Mouse (Mus musculus) ZHBTc4 (cell line): ENCODE results near the gene Nanos1.

Experiments used
- DNase-seq: peaks from one replicate; pipeline ENCODE4 v3.0.0-alpha.2; 2011; ENCODE audit warnings: low read depth, low spot score

Gene Nanos1

DNA sequence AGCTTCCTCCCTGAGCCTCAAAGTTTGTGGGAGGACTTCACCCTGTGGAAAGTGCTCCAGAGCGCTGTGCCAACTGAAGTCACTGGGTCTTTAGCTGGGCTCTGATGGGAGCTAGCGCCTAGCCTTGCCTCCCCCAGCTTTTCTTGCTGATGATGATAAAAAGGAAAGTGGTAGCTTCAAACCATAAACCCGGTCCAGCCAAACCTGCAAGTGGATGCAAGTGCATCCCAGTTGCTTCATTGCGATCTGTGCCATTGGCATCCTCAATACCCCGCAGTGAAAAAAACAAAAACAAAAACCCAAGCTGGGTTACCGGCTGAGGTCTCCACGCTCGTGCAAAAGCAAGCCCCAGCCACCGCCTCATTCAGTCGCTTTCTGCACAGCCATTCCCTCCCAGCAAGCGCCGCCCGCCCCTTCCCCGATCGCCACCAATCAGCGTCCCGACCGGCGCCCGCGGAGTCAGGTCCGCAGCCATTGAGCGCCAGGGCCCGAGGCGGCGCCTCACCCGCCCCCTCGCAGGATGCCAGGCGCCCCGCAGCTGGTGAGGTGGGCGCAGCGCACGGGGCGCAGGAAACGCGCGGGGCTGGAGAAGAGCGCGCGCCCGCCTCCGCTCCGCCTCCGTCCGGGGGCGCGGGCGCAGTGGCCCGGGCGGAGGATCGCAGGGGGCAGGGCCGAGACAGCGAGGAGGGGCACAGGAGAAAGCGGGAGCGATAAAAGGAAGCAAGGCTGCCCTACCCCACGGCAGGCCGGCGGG is at the start of gene Nanos1:
Gene Nanos1, plus strand, starts transcription at position 550 of the 754 bp plus-strand sequence.
- DNase-seq: peak; percentile 97

DNA sequence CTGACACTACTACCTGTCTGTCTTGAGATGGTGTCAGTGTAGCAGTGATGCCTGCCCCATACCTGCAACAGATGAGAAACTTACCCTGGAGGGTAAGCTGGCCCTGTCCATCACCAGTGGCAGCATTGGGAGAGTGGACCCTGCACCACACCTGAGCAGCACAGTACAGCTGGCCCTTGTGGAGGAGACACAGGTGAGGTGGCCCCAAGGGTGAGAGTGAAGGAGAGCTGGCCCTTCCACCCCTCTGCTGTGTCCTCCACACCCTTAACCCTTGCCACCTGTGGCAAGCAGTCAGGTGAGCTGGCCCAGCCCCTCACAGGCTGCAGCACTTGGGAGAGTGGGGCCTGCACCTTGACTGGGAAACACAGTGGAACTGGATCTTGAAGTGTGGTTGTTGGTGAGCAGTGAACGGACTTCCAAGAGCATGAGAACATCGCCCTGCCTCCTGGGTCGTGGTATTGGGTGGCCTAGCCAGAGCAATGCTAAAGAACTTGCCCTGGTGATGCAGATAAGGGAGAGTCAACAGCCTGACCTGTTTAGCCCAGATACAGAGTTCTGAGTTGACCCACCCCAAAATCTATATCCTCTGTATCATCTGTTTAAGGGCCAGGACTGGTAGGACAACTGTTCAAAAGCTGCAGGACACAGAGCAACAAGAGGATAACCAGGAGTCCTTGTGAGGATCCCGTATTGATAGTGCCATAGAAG is 46.4 kb upstream of the Nanos1 start:
- no peak for DNase-seq

DNA sequence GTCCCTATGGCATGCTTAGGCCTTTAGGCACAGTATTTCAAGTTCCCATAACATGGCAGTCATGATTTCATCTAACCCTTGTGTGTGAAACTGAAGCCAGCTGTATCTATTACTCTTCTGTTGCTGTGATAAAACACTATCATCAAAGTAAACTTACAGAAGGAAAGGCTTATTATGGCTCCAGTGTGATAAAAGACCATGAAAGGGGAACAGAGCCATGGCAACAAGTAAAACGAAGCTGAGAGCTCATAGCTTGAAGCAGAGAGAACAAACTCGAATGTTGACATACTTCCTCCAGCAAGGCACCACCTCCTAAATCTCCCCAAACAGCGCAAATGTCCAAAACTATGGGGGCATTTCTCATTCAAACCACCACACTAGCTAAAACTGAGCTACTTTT is 45.6 kb upstream of the Nanos1 start:
- DNase-seq: no peak

DNA sequence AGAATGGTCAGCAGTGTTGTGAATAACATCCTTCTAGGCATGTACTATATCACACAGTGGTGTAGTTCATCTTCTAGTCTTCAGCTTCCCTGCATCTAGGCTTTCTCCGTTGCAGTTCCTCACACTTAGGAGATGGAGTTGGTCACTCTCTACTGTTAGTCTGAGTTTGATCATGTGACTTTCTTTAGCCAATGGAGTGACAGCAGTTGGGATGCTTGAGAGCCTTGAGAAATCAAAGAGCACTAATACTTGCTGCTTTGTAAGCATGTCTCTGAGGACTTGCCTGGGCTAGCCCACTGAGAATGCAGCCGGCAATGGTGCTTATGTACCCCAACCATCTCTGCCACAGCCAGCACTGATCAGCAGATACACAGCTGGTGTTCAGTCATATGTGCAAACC is 43.2 kb upstream of the Nanos1 start:
- DNase-seq: peak; percentile 38

DNA sequence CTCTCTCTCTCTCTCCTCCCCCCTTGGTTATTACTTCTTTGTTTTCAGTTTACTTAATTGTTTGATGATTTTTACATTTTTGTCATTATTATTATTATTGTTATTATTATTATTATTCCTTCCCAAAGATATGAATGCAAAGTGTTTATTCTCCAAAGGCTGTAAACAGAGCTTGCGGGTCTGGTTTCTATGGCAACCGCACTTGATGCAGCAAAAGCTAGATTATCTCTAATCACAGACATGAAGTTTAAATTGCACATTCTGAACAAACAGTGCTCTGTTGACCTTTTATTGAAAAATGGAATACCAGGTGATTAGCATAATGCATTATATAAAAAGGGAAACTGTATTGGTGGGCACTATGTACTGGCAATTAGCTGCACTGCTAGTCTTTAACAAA is 39.4 kb upstream of the Nanos1 start:
- DNase-seq: no peak

GRCm38 (mm10) chr19:60730281-60730852 is 25.4 kb upstream of the Nanos1 start:
- DNase-seq: peak; percentile 80

- DNase-seq: no peak
Measured at GRCm38 (mm10) chr19:60731299-60731698, 24.5 kb upstream of the Nanos1 start.

DNA sequence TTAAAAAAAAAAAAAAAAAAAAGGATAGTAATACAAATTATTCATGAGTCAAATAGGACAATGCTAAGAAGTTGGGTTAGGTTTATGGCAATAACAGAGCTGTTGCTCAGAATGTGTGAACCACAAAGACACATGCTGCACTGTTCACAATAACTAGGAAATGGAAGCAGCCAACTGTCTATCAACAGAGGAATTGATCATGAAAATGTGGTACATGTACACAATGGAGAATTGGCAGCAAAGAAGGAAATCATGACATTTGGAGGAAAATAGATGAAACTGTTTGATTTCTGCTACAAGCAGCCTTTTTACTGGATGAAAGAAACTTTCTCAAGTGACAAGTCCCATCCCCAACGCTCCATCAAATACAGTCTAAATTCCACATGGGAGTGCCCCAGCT is 23.8 kb upstream of the Nanos1 start:
- no peak for DNase-seq

DNA sequence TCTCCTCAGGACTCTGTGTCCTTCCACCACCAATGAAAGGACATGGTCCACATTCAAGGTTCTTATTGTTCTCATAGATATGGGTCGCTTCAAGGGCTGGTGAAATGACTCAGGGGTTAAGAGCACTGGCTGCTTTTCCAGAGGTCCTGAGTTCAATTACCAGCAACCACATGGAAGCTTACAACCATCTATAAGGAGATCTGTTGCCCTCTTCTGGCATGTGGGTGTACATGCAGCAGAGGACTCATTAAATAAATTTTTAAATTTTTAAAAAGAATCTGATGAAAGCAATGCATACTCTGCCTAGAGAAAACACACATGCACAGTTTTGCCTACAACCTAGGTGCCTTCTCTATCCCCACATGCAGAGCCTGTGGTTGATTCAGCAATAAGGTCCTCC is 15.2 kb upstream of the Nanos1 start:
- DNase-seq: no peak

DNA sequence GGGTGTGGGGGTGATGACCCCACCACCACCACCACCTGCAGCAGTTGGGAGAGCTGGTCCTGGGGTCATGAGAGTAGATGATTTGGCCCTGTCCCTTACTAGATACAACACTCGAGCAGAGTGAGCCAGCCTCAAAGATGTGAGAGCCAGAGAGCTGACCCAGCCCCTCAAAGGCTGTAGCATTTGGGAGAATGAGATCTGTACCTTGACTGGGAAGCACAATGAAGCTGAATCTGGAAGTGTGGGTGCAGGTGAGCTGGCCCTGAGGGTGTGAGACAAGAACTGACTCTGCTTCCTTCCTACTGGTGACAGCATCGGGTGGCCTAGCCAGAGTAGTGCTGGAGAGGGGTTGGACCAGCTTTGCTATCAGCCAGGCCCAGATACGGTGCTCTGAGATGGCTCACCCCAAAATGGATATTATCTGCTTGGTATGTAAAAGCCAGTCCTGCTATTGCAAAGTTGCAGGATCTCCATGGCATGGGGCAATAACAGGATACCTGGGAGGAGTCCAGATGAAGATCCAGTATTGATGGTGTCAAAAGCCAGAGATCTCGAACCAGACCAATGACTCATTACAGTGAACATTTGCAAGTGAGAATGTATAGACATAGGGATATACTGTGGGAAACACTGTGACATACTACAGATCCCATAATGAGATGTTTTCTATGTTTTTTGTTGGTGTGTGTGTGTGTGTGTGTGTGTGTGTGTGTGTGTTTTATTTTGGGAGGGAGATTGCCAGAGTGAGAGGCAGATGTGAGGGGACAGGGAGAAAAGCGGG is 11.8 kb upstream of the Nanos1 start:
- no peak for DNase-seq

- no peak for DNase-seq
Measured at GRCm38 (mm10) chr19:60747801-60748200, 8.0 kb upstream of the Nanos1 start.

GRCm38 (mm10) chr19:60756192-60757098 is 658 bp downstream of the Nanos1 start:
- peak; percentile 85 for DNase-seq

- DNase-seq: no peak
Measured at GRCm38 (mm10) chr19:60757099-60757785, 1.5 kb downstream of the Nanos1 start.

DNA sequence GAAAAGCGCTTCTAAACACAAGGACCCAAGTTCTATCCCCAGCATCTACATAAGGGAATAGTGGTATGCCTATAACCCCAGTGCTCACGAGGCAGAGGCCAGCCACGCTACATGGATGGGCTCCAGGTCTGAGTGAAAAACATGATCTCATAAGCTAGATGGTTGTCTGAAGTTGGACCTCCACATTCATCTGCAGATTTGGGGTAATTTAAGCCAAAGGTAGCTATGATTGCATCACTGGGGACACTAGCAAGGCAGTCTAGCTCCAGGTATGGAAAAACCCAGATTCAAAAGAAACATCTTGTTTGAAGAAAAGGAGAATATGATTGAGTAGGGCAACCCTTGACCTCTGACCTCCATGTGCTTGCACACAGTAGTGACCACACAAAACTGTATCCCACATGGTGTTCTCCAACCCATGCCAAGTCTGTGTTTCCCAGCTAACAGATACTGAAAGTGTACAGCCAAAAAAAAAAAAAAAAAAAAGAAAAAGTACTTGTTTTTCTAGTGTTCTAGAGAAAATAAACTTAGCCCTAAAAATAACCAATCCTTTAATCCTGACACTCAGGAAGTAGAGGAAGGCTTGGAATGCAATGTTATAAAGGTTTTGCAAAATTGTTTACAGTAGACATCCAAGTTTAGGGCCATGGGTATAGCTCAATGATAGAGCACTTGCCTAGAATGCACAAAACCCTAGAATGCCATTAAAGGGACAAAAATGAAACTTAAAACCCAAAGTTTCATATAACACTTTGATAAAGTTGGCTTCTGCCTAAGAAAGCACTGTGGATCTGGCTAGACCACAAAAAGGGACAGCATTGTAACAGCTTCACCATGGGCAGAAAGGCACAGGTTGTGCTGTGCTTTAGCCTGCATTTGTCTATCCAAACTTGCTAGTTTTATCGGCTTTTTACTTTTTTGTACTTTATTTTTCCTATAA is 3.4 kb downstream of the Nanos1 start:
- DNase-seq: no peak

GRCm38 (mm10) chr19:60773366-60773765 is 17.6 kb downstream of the Nanos1 start:
- DNase-seq: no peak

GRCm38 (mm10) chr19:60782034-60782433 is 26.2 kb downstream of the Nanos1 start:
- no peak for DNase-seq

DNA sequence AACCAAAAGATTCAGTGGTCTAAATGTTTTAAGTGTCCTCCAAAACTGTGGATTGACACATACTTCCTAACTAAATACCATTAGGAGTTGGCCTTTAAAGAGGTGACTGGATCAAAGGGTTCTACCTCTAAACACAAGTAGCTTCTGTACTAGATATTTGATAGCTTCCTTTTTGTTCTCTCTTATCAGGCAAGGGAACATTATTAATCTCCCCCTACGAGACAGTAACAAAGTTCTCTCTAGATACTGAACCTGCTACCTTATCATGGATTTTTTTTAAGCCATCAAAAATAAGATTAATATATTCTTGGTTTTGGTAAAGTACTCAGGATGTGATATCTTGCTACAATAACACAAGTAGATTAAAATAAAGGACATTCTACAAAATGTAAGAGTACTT is 28.9 kb downstream of the Nanos1 start:
- DNase-seq: no peak

GRCm38 (mm10) chr19:60787465-60788150 is 31.8 kb downstream of the Nanos1 start:
- no peak for DNase-seq
